Mouse (Mus musculus): ENCODE measurements around the gene Ost4.

- TF ChIP-seq CTCF (IDR thresholded peaks at IDR 0.05; ENCODE audit: insufficient read depth, low read depth, low read length), result no peak
- no peak for TF ChIP-seq POLR2A (IDR thresholded peaks at IDR 0.05; ENCODE audit: insufficient read depth, low read depth, low read length)
These were observed 15.5 kb upstream of the Ost4 start for GRCm38 (mm10) chr5:30923119-30923518.
